Mouse (Mus musculus) lung, adult 18-20 months (tissue): ENCODE data around the gene Tspan13.

Experiments
- DNase-seq, 2 experiments: peaks; one replicate each; pipeline ENCODE4 v3.0.0; 2022; ENCODE audit warnings: mixed read lengths in 2 of 2

Tspan13 gene

DNA sequence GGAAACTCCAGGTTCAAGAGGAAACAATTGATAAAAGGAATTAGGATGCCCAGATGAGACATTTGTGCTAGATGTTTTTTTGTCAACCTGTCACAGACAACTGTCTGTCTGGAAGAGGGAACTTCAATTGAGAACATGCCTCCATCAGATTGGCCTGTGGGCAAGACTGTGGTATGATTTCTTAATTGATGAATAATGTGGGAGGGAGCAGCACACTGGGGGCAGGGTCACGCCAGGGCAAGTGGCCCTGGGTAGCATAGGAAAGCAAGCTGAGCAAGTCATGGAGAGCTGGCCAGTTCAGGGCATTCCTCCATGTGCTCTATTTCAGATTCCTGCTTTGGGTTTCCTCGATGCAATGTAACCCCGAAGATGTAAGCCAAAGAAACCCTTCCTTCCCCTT lies 66.4 kb downstream of the Tspan13 start:
- no peak for DNase-seq

DNA sequence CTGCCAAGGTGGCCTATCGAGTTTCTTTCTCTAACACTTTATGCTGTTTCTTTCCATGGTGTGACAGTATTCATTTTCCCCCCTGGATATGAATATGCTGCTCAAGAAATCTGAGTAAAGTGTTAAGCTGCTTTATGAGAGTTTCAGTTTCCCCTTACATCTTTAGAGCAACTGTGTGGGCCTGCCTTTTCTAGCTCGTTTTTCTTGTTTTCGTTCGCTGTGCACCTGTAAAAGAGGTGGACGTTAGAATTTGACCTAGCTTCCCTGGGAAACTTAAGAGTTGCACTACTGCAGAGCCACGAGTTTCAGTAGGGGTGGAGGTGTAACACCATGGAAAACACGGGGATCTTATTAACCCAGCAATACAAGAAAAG lies 75.5 kb downstream of the Tspan13 start:
- no peak for DNase-seq

DNA sequence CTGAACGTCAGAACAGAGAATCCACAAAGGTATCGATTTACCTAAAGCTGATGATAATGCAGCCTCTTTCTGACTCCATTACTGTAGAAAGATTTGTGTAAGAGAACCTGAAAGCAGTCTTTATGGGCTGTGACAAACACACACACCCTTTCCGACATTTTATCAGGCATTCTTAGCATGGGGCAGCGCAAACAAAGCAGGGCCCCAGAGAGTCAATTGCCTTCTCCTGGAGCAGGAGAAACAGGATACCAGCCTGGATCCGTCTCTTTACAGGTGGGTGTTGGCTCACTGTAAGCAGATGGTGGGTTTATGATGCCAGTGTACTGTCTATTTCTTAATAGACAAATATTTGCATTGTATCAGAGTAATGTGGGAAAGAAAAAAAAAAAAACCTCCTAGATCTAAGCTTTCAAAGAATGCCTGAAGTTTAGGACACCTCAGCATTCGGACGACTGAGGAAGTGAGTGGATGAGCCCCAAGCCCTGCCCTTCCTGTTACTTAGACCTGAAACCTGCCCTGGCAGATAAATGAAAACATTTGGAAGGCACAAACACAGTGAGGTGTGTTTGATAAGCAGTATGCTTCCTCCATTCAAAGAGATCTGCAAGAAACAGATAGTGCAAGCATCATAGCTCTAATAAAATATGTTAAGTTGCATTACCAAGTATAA lies 76.1 kb downstream of the Tspan13 start:
- DNase-seq, result peak in 1 of 2 experiments; percentile 14
